Mouse (Mus musculus) liver, embryonic 16.5 days (tissue): Measurements from ENCODE around the gene Klhl12. TPM values are rescaled to one million over a fixed set of nuclear protein-coding genes. Genes with fewer than 3 reads are reported as not detected.

Experiments used
- ATAC-seq: fragments of 200-750 bp; cut with Nextera tagmentation; 2 replicates; pipeline ENCODE4 v1.8.0; 2017; ENCODE audit warnings: low read depth, mild to moderate bottlenecking, moderate number of reproducible peaks, moderate library complexity
- H3K27ac ChIP-seq: fragments of 300-500 bp; sonication (generic); 2 replicates; pipeline ENCODE4 v1.5.1; 2014; ENCODE audit warnings: mild to moderate bottlenecking, low read length
- H3K27me3 ChIP-seq: fragments of 300-500 bp; sonication (generic); 2 replicates; pipeline ENCODE4 v1.6.1; 2014; ENCODE audit warnings: low read depth, low read length, mixed read lengths; ENCODE audit not compliant: control insufficient read depth, insufficient read depth
- H3K36me3 ChIP-seq: fragments of 300-500 bp; sonication (generic); 2 replicates; pipeline ENCODE4 v1.6.1; 2014; ENCODE audit warnings: mild to moderate bottlenecking; ENCODE audit not compliant: control insufficient read depth, insufficient read depth
- H3K4me1 ChIP-seq: fragments of 300-500 bp; sonication (generic); 2 replicates; pipeline ENCODE4 v1.6.1; 2014; ENCODE audit warnings: low read depth, low read length, mixed read lengths; ENCODE audit not compliant: control insufficient read depth
- H3K4me2 ChIP-seq: fragments of 300-500 bp; sonication (generic); 2 replicates; pipeline ENCODE4 v1.6.1; 2014; ENCODE audit warnings: low read depth, low read length, mixed read lengths
- H3K4me3 ChIP-seq: fragments of 300-500 bp; sonication (generic); 2 replicates; pipeline ENCODE4 v1.5.1; 2014; ENCODE audit warnings: low read depth, mild to moderate bottlenecking, low read length
- H3K9ac ChIP-seq: fragments of 300-500 bp; sonication (generic); 2 replicates; pipeline ENCODE4 v1.6.1; 2014; ENCODE audit warnings: low read depth, low read length
- H3K9me3 ChIP-seq: fragments of 300-500 bp; sonication (generic); replicated peaks from 2 replicates; pipeline ENCODE4 v1.6.1; 2016; ENCODE audit warnings: low read length; ENCODE audit not compliant: control insufficient read depth
- WGBS: fragments of 180-500 bp; shearing (Covaris S2); extraction: QIAGEN DNeasy Blood & Tissue Kit; methylation state at CpG from one replicate; pipeline ENCODE4 v1.1.7; 2014; ENCODE audit not compliant: insufficient replicate concordance; 5-methylcytosine and 5-hydroxymethylcytosine counted together
- polyA plus RNA-seq: library from polyadenylated mRNA; unstranded; fragments of >200 nt; fragmentation: Nextera tagmentation; extraction: Ambion mirVana; gene quantifications from 2 replicates; pipeline ENCODE4 v1.2.1, GENCODE M21; 2015

Gene Klhl12
- polyA plus RNA-seq, 1 experiment from 2014 or later: 33.5 TPM

DNA sequence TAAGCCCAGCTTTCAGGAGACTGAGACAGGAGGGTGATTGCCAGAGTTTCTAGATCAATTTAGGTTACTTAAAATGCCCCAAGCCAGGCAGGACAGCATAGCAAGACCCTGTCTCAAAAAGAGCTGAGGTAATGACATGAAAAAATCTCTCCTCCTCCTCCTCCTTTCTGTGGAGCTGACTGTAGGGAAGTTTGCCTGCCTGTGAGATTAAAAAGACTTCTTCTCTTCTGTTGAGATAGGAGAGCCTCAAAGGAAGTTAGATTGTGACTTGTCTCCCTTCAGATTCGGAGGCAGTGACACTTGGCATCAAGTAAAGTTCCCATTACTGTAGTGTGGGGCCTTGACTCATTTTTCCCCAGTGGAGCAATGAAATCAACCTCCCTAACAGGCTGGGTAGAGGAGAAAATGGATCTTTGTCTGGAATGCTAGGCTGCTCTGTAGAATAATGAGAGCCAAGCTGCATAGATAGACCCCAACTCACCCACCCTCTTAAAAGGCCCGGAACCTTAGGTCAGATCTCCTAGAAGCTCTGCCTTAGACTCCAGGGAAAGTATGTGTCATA lies 36.8 kb upstream of the Klhl12 start:
- Histone ChIP-seq H3K4me3 (peak overlapping the region; percentile 88), H3K9ac (peak overlapping the region; percentile 4), H3K9me3 (no peaks in the 10 kb centered on the region), H3K36me3 (peaks cover 11% of the 10 kb centered on the region), H3K27me3 (no peaks in the 10 kb centered on the region), H3K27ac (peak overlapping the region; percentile 78), H3K4me2 (peak overlapping the region; percentile 71), H3K4me1 (peaks cover 77% of the 10 kb centered on the region)
- no peak for ATAC-seq
- WGBS: 48% methylated on average over 2 of the region's 2 CpGs

DNA sequence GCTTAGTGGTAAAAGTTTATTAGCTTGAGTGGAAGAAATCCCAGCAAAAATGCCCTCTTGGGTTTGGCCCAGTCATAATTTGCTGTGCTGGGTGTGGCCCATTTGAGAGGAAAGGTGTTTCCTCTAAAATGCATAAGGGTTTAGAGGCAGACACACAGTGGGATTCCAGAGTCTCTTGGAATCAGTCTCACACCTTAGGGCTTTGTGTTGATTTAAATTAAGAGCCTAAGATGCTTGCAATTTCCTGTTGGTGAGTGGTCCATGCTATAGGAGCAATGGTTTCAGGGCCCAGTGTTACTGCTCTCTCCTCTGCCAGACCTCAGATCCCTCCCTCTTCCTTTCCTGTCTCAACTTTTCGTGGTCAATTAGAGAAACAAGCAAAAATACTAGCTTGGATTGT lies 36.2 kb upstream of the Klhl12 start:
- H3K4me1 ChIP-seq: peaks cover 81% of the 10 kb centered on the region
- peak overlapping the region; percentile 71 for H3K4me2 ChIP-seq
- WGBS: 0% methylated on average over 1 of the region's 1 CpGs
- H3K27ac ChIP-seq: peak overlapping the region; percentile 78
- H3K36me3 ChIP-seq: peaks cover 13% of the 10 kb centered on the region
- H3K9me3 ChIP-seq: no peaks in the 10 kb centered on the region
- H3K27me3 ChIP-seq: no peaks in the 10 kb centered on the region
- H3K4me3 ChIP-seq: peak overlapping the region; percentile 88
- peak overlapping the region; percentile 42 for H3K9ac ChIP-seq
- ATAC-seq: no peak

DNA sequence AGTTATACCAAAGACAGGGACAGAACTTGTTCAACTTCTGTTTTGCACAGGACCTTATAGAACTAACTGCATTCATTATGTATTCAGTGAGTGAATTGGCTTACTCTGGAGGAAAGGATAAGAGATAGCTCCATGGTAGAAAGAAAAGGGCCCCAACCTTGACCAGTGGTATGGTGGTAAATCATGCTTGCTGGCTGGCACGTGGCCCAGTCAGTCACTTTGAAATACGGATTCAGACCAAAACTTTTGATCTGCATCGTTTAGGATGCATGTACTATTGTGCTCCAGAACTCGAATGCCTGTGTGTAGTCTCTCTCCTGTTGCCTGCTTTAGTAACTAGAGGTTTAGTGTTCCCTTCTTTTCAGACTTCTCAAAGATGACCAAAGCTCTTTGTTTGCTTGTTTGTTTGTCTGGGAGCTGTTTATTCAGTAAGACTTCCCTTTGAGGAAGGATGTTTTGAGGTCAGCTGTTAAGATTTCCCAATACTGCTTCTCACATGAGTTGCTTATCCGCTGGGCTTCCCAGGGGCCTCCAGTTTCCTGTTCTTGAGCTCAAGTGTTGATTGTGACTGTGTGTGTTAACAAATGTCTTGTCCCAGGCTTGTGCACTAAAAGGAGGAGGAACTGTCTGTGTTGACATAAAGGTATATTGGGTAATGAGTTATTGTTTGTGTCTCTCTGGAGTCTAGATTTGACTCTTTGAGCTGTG lies 35.4 kb upstream of the Klhl12 start:
- Histone ChIP-seq H3K4me3 (peak overlapping the region; percentile 88), H3K27me3 (no peaks in the 10 kb centered on the region), H3K4me2 (peak overlapping the region; percentile 71), H3K36me3 (peaks cover 20% of the 10 kb centered on the region), H3K9ac (peak overlapping the region; percentile 42), H3K9me3 (no peaks in the 10 kb centered on the region), H3K4me1 (peaks cover 81% of the 10 kb centered on the region), H3K27ac (peak overlapping the region; percentile 78)
- ATAC-seq: no peak
- 13% methylated on average over 5 of the region's 5 CpGs for WGBS

DNA sequence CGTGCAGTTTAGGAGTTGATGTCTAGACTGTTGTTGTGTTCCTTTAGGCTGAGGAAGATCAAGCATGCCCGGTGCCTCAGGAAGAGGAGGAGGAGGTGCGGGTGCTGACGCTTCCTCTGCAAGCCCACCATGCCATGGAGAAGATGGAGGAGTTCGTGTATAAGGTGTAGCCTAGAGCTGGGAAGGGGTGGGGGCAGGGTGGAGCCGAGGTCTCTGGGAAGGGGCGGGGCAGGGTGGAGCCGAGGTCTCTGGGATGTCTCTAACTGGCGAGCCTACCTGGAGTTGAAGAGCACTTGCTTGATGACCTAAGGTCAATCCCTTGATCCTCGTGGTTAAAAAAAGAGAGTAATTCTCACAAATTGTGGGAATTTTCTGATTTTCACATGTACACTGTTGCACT lies 31.4 kb upstream of the Klhl12 start:
- H3K27me3 ChIP-seq: no peaks in the 10 kb centered on the region
- no peaks in the 10 kb centered on the region for H3K9me3 ChIP-seq
- peaks cover 47% of the 10 kb centered on the region for H3K36me3 ChIP-seq
- ATAC-seq: peak; percentile 73
- H3K4me2 ChIP-seq: peak overlapping the region; percentile 44
- peak overlapping the region; percentile 12 for H3K9ac ChIP-seq
- H3K4me1 ChIP-seq: peaks cover 82% of the 10 kb centered on the region
- WGBS: 47% methylated on average over 10 of the region's 10 CpGs
- H3K27ac ChIP-seq: peak overlapping the region; percentile 88
- 0 out of 2 replicates have a peak overlapping the region, but pooled peaks have one; percentile 1 for H3K4me3 ChIP-seq

DNA sequence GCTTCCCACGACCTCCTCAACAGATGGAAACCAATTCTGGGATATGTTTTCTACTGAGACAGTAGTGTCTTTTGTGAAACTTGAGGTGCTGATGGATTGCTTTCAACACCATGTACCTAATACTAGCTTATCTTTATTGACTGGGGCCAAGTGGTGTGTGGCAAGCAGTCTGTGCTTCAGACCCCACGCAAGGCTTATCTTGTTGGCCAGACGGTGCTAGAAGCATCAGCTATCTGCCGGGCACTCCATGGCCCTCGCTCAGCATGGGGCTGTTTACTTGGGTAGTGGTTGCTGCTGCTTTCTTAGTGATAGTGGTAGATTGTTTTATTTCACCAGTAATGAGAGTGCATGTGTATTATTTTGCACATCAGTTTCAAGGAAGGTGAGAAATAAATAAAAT lies 29.0 kb upstream of the Klhl12 start:
- WGBS: 18% methylated on average over 5 of the region's 5 CpGs
- H3K27me3 ChIP-seq: no peaks in the 10 kb centered on the region
- no peak overlapping the region for H3K4me3 ChIP-seq
- peak overlapping the region; percentile 54 for H3K4me2 ChIP-seq
- peak; percentile 99 for ATAC-seq
- H3K9ac ChIP-seq: peak overlapping the region; percentile 54
- H3K4me1 ChIP-seq: peaks cover 58% of the 10 kb centered on the region
- H3K9me3 ChIP-seq: no peaks in the 10 kb centered on the region
- peak overlapping the region; percentile 93 for H3K27ac ChIP-seq
- peaks cover 66% of the 10 kb centered on the region for H3K36me3 ChIP-seq

DNA sequence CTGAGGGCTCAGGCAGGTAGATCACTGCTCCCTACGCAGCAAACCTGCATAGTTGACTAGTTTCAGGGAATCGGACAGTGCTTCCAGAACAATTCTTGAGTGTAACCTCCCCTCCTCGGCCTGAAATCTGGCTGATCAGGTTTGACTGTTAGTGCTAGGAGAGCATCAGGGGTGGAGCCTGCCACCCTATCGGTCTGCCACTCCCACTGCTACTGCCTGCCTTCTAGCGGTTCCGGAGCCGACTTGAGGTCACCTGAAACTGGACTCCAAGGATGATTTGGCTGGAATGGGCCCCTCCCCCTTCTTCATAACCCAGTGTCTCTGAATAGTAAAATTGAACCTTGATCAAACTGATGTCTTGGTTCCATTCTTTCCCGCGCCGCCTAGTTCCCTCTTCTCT lies 22.3 kb upstream of the Klhl12 start:
- no peak overlapping the region for H3K27ac ChIP-seq

DNA sequence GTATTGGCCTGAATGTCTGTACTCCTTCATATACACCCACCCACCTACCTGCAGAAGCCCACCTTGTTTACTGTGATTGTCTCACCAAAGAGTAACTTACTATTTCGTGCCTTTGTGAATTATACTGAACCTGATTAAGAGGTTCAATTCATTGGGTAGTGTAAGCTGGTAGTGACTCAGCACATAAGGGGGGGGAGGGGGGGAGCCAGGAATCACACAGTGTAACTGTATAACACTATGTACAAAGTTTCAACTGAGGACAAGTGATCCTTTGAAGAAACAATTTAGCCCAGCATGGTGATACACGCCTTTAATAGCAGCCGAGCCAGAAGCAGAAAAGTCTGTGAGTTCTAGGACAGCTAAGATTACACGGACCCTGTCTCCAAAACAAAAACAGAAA lies 21.9 kb upstream of the Klhl12 start:
- 76% methylated on average over 4 of the region's 4 CpGs for WGBS
- Histone ChIP-seq H3K36me3 (peaks cover 44% of the 10 kb centered on the region), H3K9ac (no peak overlapping the region)

More for the DNA sequence above, 22.3 kb upstream of the Klhl12 start:
- ATAC-seq: no peak
- no peaks in the 10 kb centered on the region for H3K27me3 ChIP-seq
- WGBS: 82% methylated on average over 10 of the region's 10 CpGs
- peaks cover 15% of the 10 kb centered on the region for H3K4me1 ChIP-seq
- no peaks in the 10 kb centered on the region for H3K9me3 ChIP-seq
- H3K4me2 ChIP-seq: no peak overlapping the region
- H3K36me3 ChIP-seq: peaks cover 49% of the 10 kb centered on the region
- H3K4me3 ChIP-seq: no peak overlapping the region
- no peak overlapping the region for H3K9ac ChIP-seq

DNA sequence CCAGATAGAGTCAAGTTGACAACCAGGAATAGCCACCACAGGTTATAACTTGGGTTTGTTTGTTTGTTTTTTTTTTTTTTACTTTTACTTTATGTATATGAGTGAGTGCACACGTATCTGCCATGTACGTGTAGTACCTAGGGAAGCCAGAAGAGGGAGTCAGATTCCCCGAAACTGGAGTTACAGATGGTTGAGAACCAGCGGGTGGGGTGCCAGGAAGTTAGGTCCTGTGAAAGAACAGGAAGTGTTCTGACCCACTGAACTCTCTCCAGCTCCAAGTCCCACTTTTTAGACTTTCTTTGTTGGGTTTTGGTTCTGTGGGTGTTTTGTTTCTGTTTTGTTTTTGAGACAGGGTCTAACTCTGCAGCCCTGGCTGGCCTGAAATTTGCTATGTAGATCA lies 19.9 kb upstream of the Klhl12 start:
- no peak overlapping the region for H3K9ac ChIP-seq
- no peaks in the 10 kb centered on the region for H3K27me3 ChIP-seq
- no peak overlapping the region for H3K27ac ChIP-seq
- no peak overlapping the region for H3K4me3 ChIP-seq
- H3K4me2 ChIP-seq: peak overlapping the region; percentile 13; the same call in 1 of the 2 replicates
- no peaks in the 10 kb centered on the region for H3K9me3 ChIP-seq
- WGBS: 28% methylated on average over 4 of the region's 4 CpGs
- H3K36me3 ChIP-seq: peaks cover 29% of the 10 kb centered on the region
- peaks cover 14% of the 10 kb centered on the region for H3K4me1 ChIP-seq
- ATAC-seq: no peak

More for the DNA sequence above, 21.9 kb upstream of the Klhl12 start:
- Histone ChIP-seq H3K9me3 (no peaks in the 10 kb centered on the region), H3K4me1 (peaks cover 14% of the 10 kb centered on the region), H3K27ac (no peak overlapping the region), H3K27me3 (no peaks in the 10 kb centered on the region), H3K4me3 (no peak overlapping the region), H3K4me2 (no peak overlapping the region)
- ATAC-seq: no peak

DNA sequence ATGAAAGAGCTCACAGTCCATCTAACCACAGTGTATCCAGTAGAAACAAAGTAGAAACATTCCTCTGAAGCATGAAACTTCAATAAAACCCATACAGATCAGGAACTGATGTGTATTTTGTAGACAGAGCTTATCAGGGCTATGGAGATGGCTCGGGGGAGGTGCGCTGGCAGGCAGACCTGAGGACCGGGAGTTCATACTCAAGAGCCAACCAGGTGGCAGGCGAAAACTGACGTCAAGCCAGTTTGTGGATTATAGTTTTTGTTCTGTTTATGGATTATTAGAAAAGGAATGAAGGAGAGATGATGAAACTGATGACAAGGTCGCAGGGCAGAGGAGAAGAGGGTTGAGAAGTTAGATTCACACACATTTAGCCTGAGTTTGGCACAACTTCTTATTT lies 14.9 kb upstream of the Klhl12 start:
- no peaks in the 10 kb centered on the region for H3K9me3 ChIP-seq
- ATAC-seq: no peak
- WGBS: 59% methylated on average over 6 of the region's 6 CpGs
- H3K27ac ChIP-seq: no peak overlapping the region
- H3K27me3 ChIP-seq: no peaks in the 10 kb centered on the region
- no peak overlapping the region for H3K9ac ChIP-seq
- H3K36me3 ChIP-seq: no peaks in the 10 kb centered on the region
- no peak overlapping the region for H3K4me3 ChIP-seq
- peaks cover 5% of the 10 kb centered on the region for H3K4me1 ChIP-seq
- no peak overlapping the region for H3K4me2 ChIP-seq
